Mouse (Mus musculus): ENCODE data around the gene Abhd17c.

DNA sequence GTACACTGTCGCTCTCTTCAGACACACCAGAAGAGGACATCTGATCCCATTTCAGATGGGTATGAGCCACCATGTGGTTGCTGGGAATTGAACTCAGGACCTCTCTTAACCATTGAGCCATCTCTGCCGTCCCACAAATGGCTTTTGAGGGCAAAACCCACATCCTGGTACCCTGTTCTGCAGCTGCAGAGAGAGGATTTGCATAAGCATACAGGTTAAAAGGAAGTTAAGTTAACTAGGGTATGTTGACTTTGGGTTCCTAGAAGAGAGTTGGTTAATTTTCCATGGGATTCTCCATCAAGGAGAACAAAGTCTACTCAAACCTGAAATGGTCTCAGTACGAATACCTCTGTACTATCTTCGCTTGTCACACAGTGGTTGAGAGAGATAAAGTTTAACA lies 13.2 kb upstream of the Abhd17c start:
- TF ChIP-seq GATA1 (IDR thresholded peaks at IDR 0.05; ENCODE audit: borderline replicate concordance, low read length), result no peak
- TF ChIP-seq TAL1 (conservative IDR thresholded peaks at IDR 0.05; ENCODE audit: low read depth, low read length), result no peak
- TF ChIP-seq CTCF (IDR thresholded peaks at IDR 0.05; ENCODE audit: low read depth, low read length), result no peak
- TF ChIP-seq POLR2AphosphoS5 (IDR thresholded peaks at IDR 0.05; ENCODE audit: insufficient replicate concordance, low read depth, low read length), result no peak
